Mouse (Mus musculus) thymus, postnatal 10 days (tissue): ENCODE data around the gene Nek3.
"Not testable (repeated sequence)": the region's sequence is repeated elsewhere in the genome, so short reads cannot be mapped to it uniquely, and the experiment has no call there.

Experiments used
- DNase-seq, 2 experiments: peaks; one replicate each; pipeline ENCODE4 v3.0.0; 2021; ENCODE audit warnings: low spot score in 2 of 2

Nek3 gene

GRCm38 (mm10) chr8:22143764-22144491, 22.3 kb downstream of the Nek3 start:
- DNase-seq = no peak

GRCm38 (mm10) chr8:22142592-22142991, 23.6 kb downstream of the Nek3 start:
- no peak for DNase-seq

- no peak for DNase-seq
Measured at GRCm38 (mm10) chr8:22141836-22142385, 24.3 kb downstream of the Nek3 start.

GRCm38 (mm10) chr8:22136462-22136861, 29.8 kb downstream of the Nek3 start:
- not testable (repeated sequence) for DNase-seq

GRCm38 (mm10) chr8:22134750-22135135, 31.5 kb downstream of the Nek3 start:
- DNase-seq = no peak

- no peak for DNase-seq
Measured at GRCm38 (mm10) chr8:22134078-22134749, 32.0 kb downstream of the Nek3 start.

- no peak for DNase-seq
Measured at GRCm38 (mm10) chr8:22132062-22132461, 34.2 kb downstream of the Nek3 start.

- peak; percentile 6 to 19 for DNase-seq
Measured at GRCm38 (mm10) chr8:22124220-22125152, 41.7 kb downstream of the Nek3 start, which contains the start of gene Nek5. Gene Nek5 (minus strand): TSS chr8:22125053.

- no peak for DNase-seq
Measured at GRCm38 (mm10) chr8:22107020-22107419, 59.2 kb downstream of the Nek3 start.

GRCm38 (mm10) chr8:22091568-22091967, 74.7 kb downstream of the Nek3 start:
- no peak for DNase-seq

GRCm38 (mm10) chr8:22089226-22089625, 77.0 kb downstream of the Nek3 start:
- DNase-seq = no peak

GRCm38 (mm10) chr8:22079313-22080007, 86.8 kb downstream of the Nek3 start:
- no peak for DNase-seq
